Mouse (Mus musculus) forebrain, embryonic 10.5 days (tissue): ENCODE measurements at regions not wholly inside any gene's neighbourhood (a gene's known extent, or its start where the extent isn't known, plus 50 kb on each side); places are given as distances from the start of the nearest gene placed in this dataset.

ENCODE experiments used
- DNase-seq: peaks from one replicate; pipeline ENCODE4 v3.0.0-alpha.2; 2017; ENCODE audit warnings: low spot score; ENCODE audit errors: extremely low spot score
- H3K27ac ChIP-seq: fragments of 300-500 bp; sonication (generic); 2 replicates; pipeline ENCODE4 v1.5.1; 2016; ENCODE audit warnings: mild to moderate bottlenecking
- H3K27me3 ChIP-seq: fragments of 300-500 bp; sonication (generic); 2 replicates; pipeline ENCODE4 v1.6.1; 2016; ENCODE audit warnings: mild to moderate bottlenecking; ENCODE audit not compliant: poor library complexity, severe bottlenecking
- H3K36me3 ChIP-seq: fragments of 300-500 bp; sonication (generic); replicated peaks from 2 replicates; pipeline ENCODE4 v1.6.1; 2016; ENCODE audit warnings: mild to moderate bottlenecking, moderate library complexity
- H3K4me1 ChIP-seq: fragments of 300-500 bp; sonication (generic); 2 replicates; pipeline ENCODE4 v1.6.1; 2016
- H3K4me3 ChIP-seq: fragments of 300-500 bp; sonication (generic); 2 replicates; pipeline ENCODE4 v1.5.1; 2016; ENCODE audit warnings: mild to moderate bottlenecking, moderate library complexity
- H3K9me3 ChIP-seq: fragments of 300-500 bp; sonication (generic); 2 replicates; pipeline ENCODE4 v1.6.1; 2016; ENCODE audit warnings: mild to moderate bottlenecking, moderate library complexity
- WGBS: fragments of 180-500 bp; shearing (Covaris S2); methylation state at CpG from one replicate; pipeline ENCODE4 v1.1.7; 2016; 5-methylcytosine and 5-hydroxymethylcytosine counted together

- H3K36me3 ChIP-seq: no peaks in the 10 kb centered on the region
- H3K27me3 ChIP-seq: no peaks in the 10 kb centered on the region
- no peak overlapping the region for H3K27ac ChIP-seq
- peaks cover 19% of the 10 kb centered on the region for H3K4me1 ChIP-seq
- no peaks in the 10 kb centered on the region for H3K9me3 ChIP-seq
- no peak for DNase-seq
- WGBS: 50% methylated on average over 9 of the region's 9 CpGs
- no peak overlapping the region for H3K4me3 ChIP-seq
Observed at GRCm38 (mm10) chr14:54108311-54109074, 145.4 kb downstream of the Dad1 start.

GRCm38 (mm10) chr14:54107204-54107796 is 146.6 kb downstream of the Dad1 start:
- Histone ChIP-seq H3K27me3 (no peaks in the 10 kb centered on the region), H3K4me1 (peaks cover 31% of the 10 kb centered on the region), H3K9me3 (no peaks in the 10 kb centered on the region), H3K27ac (no peak overlapping the region), H3K36me3 (no peaks in the 10 kb centered on the region), H3K4me3 (no peak overlapping the region)
- DNase-seq: no peak
- WGBS: 85% methylated on average over 7 of the region's 7 CpGs

GRCm38 (mm10) chr14:54104243-54104642 is 149.7 kb downstream of the Dad1 start:
- H3K4me1 ChIP-seq: peaks cover 36% of the 10 kb centered on the region
- no peak overlapping the region for H3K27ac ChIP-seq
- DNase-seq: no peak
- H3K36me3 ChIP-seq: no peaks in the 10 kb centered on the region
- no peaks in the 10 kb centered on the region for H3K9me3 ChIP-seq
- H3K4me3 ChIP-seq: no peak overlapping the region
- 89% methylated on average over 6 of the region's 6 CpGs for WGBS
- H3K27me3 ChIP-seq: no peaks in the 10 kb centered on the region

- H3K36me3 ChIP-seq: no peaks in the 10 kb centered on the region
- H3K27me3 ChIP-seq: no peaks in the 10 kb centered on the region
- peaks cover 29% of the 10 kb centered on the region for H3K4me1 ChIP-seq
- 81% methylated on average over 5 of the region's 5 CpGs for WGBS
- H3K27ac ChIP-seq: no peak overlapping the region
- no peak overlapping the region for H3K4me3 ChIP-seq
- no peak for DNase-seq
- no peaks in the 10 kb centered on the region for H3K9me3 ChIP-seq
Observed at GRCm38 (mm10) chr14:54103541-54103940, 150.4 kb downstream of the Dad1 start.

- no peaks in the 10 kb centered on the region for H3K27me3 ChIP-seq
- H3K36me3 ChIP-seq: no peaks in the 10 kb centered on the region
- no peak overlapping the region for H3K4me3 ChIP-seq
- DNase-seq: no peak
- H3K9me3 ChIP-seq: no peaks in the 10 kb centered on the region
- H3K4me1 ChIP-seq: peaks cover 29% of the 10 kb centered on the region
- H3K27ac ChIP-seq: no peak overlapping the region
- 51% methylated on average over 3 of the region's 3 CpGs for WGBS
Observed at GRCm38 (mm10) chr14:54103115-54103514, 150.8 kb downstream of the Dad1 start.

GRCm38 (mm10) chr14:54101775-54102174 is 152.1 kb downstream of the Dad1 start:
- Histone ChIP-seq H3K27ac (no peak overlapping the region), H3K9me3 (no peaks in the 10 kb centered on the region), H3K27me3 (no peaks in the 10 kb centered on the region), H3K4me1 (peaks cover 35% of the 10 kb centered on the region), H3K4me3 (no peak overlapping the region), H3K36me3 (no peaks in the 10 kb centered on the region)
- 70% methylated on average over 3 of the region's 3 CpGs for WGBS
- DNase-seq: no peak

GRCm38 (mm10) chr14:54099360-54099759 is 154.5 kb downstream of the Dad1 start:
- H3K27me3 ChIP-seq: no peaks in the 10 kb centered on the region
- H3K4me3 ChIP-seq: no peak overlapping the region
- H3K36me3 ChIP-seq: no peaks in the 10 kb centered on the region
- no peaks in the 10 kb centered on the region for H3K9me3 ChIP-seq
- DNase-seq: no peak
- H3K4me1 ChIP-seq: peaks cover 35% of the 10 kb centered on the region
- WGBS: 92% methylated on average over 6 of the region's 6 CpGs
- no peak overlapping the region for H3K27ac ChIP-seq

DNA sequence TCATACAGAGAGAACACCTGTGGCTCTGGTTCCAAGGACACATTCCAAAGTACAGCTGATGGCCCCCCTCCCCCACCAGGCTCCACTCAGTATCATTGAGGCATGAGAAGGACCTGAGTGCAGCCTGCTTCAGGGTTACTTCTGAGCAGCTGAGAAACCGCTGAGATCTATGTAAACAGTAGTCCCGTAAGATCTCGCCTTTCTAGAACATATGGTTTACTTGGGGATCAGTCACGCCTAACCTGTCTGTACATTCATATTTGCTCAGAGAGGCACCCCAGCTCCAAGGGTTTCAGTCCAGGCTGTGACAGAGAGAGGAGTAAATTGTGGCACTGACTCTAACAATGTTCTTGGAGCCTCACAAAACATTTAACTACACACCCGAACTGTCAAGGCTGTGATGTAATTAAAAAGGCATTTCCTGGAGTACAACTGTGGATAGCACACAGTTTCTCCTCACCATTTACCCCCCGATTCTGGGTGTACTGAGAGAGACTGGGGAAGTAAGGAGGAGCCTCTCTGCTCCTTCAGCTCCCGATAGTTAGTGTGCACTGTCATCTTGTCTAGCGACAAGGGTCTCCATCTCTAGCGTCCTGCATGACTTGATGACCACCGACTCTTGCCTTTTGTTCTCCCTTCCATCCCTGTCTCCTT is 155.7 kb downstream of the Dad1 start:
- Histone ChIP-seq H3K27ac (peak overlapping the region; percentile 22; the same call in 1 of the 2 replicates), H3K4me3 (no peak overlapping the region), H3K4me1 (peaks cover 30% of the 10 kb centered on the region), H3K9me3 (no peaks in the 10 kb centered on the region), H3K36me3 (no peaks in the 10 kb centered on the region), H3K27me3 (no peaks in the 10 kb centered on the region)
- WGBS: 81% methylated on average over 10 of the region's 10 CpGs
- DNase-seq: no peak

- Histone ChIP-seq H3K4me3 (no peak overlapping the region), H3K27me3 (no peaks in the 10 kb centered on the region), H3K9me3 (no peaks in the 10 kb centered on the region), H3K27ac (no peak overlapping the region), H3K4me1 (peaks cover 18% of the 10 kb centered on the region), H3K36me3 (no peaks in the 10 kb centered on the region)
- DNase-seq: no peak
- WGBS: 73% methylated on average over 2 of the region's 2 CpGs
Observed at GRCm38 (mm10) chr14:54097026-54097425, 156.9 kb downstream of the Dad1 start.

DNA sequence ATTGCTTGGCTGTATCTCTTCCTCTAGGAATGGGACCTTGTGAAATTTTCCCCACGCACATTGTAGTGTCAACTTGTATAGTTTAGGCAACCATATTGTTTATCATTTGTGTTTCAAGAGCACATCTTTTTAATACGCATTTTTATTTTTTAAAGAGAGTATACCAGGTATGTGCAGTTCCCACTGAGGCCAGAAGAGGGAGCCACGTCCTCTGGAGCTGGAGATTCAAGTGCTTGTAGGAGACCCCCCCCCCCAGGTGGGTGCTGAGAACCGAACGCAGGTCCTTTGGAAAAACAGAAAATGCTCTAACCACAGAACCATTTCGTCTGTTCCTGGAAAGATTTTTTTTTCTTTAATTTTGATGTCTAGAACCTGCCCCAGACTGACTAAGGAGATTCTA is 161.5 kb downstream of the Dad1 start:
- no peak for DNase-seq
- no peaks in the 10 kb centered on the region for H3K9me3 ChIP-seq
- H3K27me3 ChIP-seq: no peaks in the 10 kb centered on the region
- H3K4me1 ChIP-seq: peaks cover 5% of the 10 kb centered on the region
- no peak overlapping the region for H3K27ac ChIP-seq
- H3K4me3 ChIP-seq: no peak overlapping the region
- no peaks in the 10 kb centered on the region for H3K36me3 ChIP-seq
- 86% methylated on average over 6 of the region's 6 CpGs for WGBS

DNA sequence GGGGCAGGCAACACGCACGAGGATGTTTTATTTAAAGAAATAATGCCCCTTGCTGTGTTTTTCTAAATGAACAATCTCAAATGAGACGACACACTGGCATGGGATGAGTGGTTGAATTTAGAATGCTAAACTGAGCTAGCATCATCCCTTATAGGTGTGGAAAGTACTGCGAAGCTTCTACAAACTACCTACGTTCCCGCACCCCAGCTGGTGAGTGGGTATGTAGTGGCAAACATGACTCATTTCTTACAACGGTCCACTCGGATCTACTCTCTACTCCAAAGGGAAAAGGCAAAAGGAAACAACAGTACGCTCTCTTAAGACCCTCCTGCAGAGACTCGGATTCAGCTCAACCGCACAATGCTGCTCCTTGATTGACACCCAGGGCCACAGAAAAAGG is 167.2 kb downstream of the Dad1 start:
- H3K4me3 ChIP-seq: no peak overlapping the region
- DNase-seq: no peak
- H3K27me3 ChIP-seq: no peaks in the 10 kb centered on the region
- H3K36me3 ChIP-seq: no peaks in the 10 kb centered on the region
- H3K27ac ChIP-seq: no peak overlapping the region
- H3K9me3 ChIP-seq: no peaks in the 10 kb centered on the region
- H3K4me1 ChIP-seq: 0 out of 2 replicates have a peak, but pooled peaks cover 2% of the 10 kb centered on the region
- WGBS: 79% methylated on average over 11 of the region's 11 CpGs

GRCm38 (mm10) chr14:54074659-54075058 is 179.2 kb downstream of the Dad1 start:
- no peaks in the 10 kb centered on the region for H3K9me3 ChIP-seq
- no peaks in the 10 kb centered on the region for H3K4me1 ChIP-seq
- H3K36me3 ChIP-seq: no peaks in the 10 kb centered on the region
- H3K4me3 ChIP-seq: no peak overlapping the region
- H3K27ac ChIP-seq: no peak overlapping the region
- 83% methylated on average over 3 of the region's 3 CpGs for WGBS
- no peak for DNase-seq
- no peaks in the 10 kb centered on the region for H3K27me3 ChIP-seq

DNA sequence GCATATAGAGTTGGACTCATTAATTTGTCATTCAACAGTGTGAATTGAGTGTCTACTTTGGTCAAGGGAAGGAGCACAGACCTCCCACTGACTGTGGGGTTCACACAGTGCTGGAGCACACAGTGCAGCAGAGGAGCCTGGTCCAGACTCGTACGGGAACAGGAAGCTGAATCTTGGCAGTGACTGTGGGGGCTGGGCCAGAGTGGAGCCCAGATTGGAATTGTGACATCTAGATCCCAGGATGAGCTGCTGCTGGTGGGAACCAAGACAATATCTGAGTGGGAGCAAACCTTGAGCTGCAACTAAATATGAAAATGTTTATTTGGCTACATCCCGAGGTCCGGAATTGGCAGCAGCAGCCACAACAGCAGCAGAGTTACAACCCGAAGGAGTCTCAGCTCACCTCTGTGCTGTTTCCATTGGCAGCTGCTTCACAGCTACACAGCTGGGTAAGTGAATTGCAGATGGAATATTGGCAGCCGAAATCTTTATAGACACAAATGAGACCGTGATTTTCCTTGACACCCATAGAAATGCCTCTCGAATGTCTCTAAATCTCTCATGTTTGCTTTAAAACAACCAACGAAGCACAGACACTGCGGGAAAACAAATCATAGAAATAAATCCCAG is 181.5 kb downstream of the Dad1 start:
- Histone ChIP-seq H3K27me3 (no peaks in the 10 kb centered on the region), H3K4me1 (no peaks in the 10 kb centered on the region), H3K36me3 (no peaks in the 10 kb centered on the region), H3K4me3 (no peak overlapping the region), H3K27ac (no peak overlapping the region), H3K9me3 (no peaks in the 10 kb centered on the region)
- no peak for DNase-seq
- WGBS: 91% methylated on average over 10 of the region's 10 CpGs
